Mouse (Mus musculus) liver, embryonic 14.5 days (tissue): ENCODE data around the gene Mapk14. TPM values are rescaled to one million over a fixed set of nuclear protein-coding genes. Genes with fewer than 3 reads are reported as not detected.

Experiments used
- ATAC-seq: fragments of 200-750 bp; cut with Nextera tagmentation; 2 replicates; pipeline ENCODE4 v1.8.0; 2017; ENCODE audit warnings: moderate number of reproducible peaks, mild to moderate bottlenecking, moderate library complexity; ENCODE audit not compliant: insufficient read depth
- DNase-seq, 3 experiments: peaks; one replicate each; pipeline ENCODE4 v3.0.0-alpha.2; 2012 to 2013; ENCODE audit warnings: low read depth in 3 of 3, low spot score in 3 of 3
- H3K27ac ChIP-seq: fragments of 300-500 bp; sonication (generic); 2 replicates; pipeline ENCODE4 v1.5.1; 2014; ENCODE audit warnings: moderate library complexity, mild to moderate bottlenecking, control low read depth, inconsistent platforms
- H3K27me3 ChIP-seq: fragments of 300-500 bp; sonication (generic); 2 replicates; pipeline ENCODE4 v1.6.1; 2014; ENCODE audit warnings: mild to moderate bottlenecking, low read length, moderate library complexity; ENCODE audit not compliant: control insufficient read depth, insufficient read depth
- H3K36me3 ChIP-seq: fragments of 300-500 bp; sonication (generic); replicated peaks from 2 replicates; pipeline ENCODE4 v1.6.1; 2014; ENCODE audit warnings: low read depth; ENCODE audit not compliant: control insufficient read depth, insufficient read depth
- H3K4me1 ChIP-seq, 2 experiments: fragments of 200-500 bp in 1 of 2; fragments of 300-500 bp in 1 of 2; sonication (generic) in 1 of 2; replicated peaks; 2 replicates each; pipeline ENCODE4 v1.6.1; 2012 to 2014; ENCODE audit warnings: antibody characterized with exemption in 1 of 2, inconsistent platforms in 1 of 2, low read length in 1 of 2; ENCODE audit not compliant: control insufficient read depth in 2 of 2, insufficient read depth in 2 of 2
- H3K4me2 ChIP-seq: fragments of 300-500 bp; sonication (generic); 2 replicates; pipeline ENCODE4 v1.6.1; 2014; ENCODE audit warnings: low read depth, mild to moderate bottlenecking, control low read depth, moderate library complexity
- H3K4me3 ChIP-seq, 2 experiments: fragments of 200-500 bp in 1 of 2; fragments of 300-500 bp in 1 of 2; sonication (generic) in 1 of 2; 2 replicates each; pipeline ENCODE4 v1.5.1; 2012 to 2014; ENCODE audit warnings: low read depth in 2 of 2, low read length in 2 of 2, mild to moderate bottlenecking in 2 of 2, control low read depth in 1 of 2, inconsistent platforms in 1 of 2, moderate library complexity in 1 of 2; ENCODE audit not compliant: insufficient read depth in 1 of 2
- H3K9ac ChIP-seq: fragments of 300-500 bp; sonication (generic); replicated peaks from 2 replicates; pipeline ENCODE4 v1.6.1; 2014; ENCODE audit warnings: mild to moderate bottlenecking, control low read depth, moderate library complexity
- H3K9me3 ChIP-seq: fragments of 300-500 bp; sonication (generic); 2 replicates; pipeline ENCODE4 v1.6.1; 2016; ENCODE audit warnings: low read length, mixed read lengths; ENCODE audit not compliant: control insufficient read depth
- CTCF ChIP-seq: IDR thresholded peaks from 2 replicates; pipeline ENCODE4 v1.5.1; 2016; ENCODE audit warnings: antibody characterized with exemption, low read depth, control low read depth
- EP300 ChIP-seq: IDR thresholded peaks from 2 replicates; pipeline ENCODE4 v1.6.1; 2016; ENCODE audit warnings: antibody characterized with exemption, low read depth
- WGBS: fragments of 180-500 bp; shearing (Covaris S2); extraction: QIAGEN DNeasy Blood & Tissue Kit; methylation state at CpG from one replicate; pipeline ENCODE4 v1.1.7; 2014; ENCODE audit not compliant: insufficient replicate concordance; 5-methylcytosine and 5-hydroxymethylcytosine counted together
- polyA plus RNA-seq, 2 experiments: library from polyadenylated mRNA; depleted of rRNA in 1 of 2; stranded (reverse) in 1 of 2; unstranded in 1 of 2; fragments of >200 nt; fragmentation: Nextera tagmentation in 1 of 2; extraction: Ambion mirVana in 1 of 2; gene quantifications; 2 replicates each; pipeline versions ENCODE4 v1.2.1 to v1.2.3; 2012 to 2014

Mapk14 gene
- polyA plus RNA-seq, 2 experiments: 33.2 to 37.8 TPM

DNA sequence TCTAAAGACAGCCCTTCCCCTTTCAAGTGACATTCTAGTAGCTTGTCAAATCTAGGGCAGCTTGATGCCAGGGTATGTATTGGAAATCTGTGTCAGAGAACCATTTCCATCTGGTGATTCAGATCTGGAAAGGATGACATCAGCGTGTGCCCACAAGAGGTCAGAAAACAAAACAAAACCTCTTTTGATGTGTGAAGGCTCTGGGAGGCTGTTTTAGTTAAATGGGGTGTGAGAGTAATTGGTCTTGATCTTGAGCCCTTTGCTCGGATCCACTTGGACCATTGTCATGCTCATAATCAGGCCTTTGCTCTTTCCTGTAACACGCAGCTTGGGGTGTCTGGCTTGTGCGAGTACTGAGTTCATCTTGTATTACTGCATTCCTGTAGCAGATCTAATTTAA lies 7.1 kb downstream of the Mapk14 start:
- Histone ChIP-seq H3K4me1 (peaks cover 39 to 56% of the 10 kb centered on the region in 2 experiments), H3K4me2 (peak overlapping the region; percentile 2; the same call in 1 of the 2 replicates), H3K4me3 (no peak overlapping the region), H3K27ac (no peak overlapping the region), H3K36me3 (0 out of 2 replicates have a peak, but pooled peaks cover 6% of the 10 kb centered on the region), H3K27me3 (no peaks in the 10 kb centered on the region), H3K9ac (no peak overlapping the region; the same call in 1 of the 2 replicates), H3K9me3 (no peaks in the 10 kb centered on the region)
- TF ChIP-seq CTCF: no peak
- no peak for TF ChIP-seq EP300
- ATAC-seq (no peak), DNase-seq (no peak)
- 59% methylated on average over 4 of the region's 4 CpGs for WGBS

DNA sequence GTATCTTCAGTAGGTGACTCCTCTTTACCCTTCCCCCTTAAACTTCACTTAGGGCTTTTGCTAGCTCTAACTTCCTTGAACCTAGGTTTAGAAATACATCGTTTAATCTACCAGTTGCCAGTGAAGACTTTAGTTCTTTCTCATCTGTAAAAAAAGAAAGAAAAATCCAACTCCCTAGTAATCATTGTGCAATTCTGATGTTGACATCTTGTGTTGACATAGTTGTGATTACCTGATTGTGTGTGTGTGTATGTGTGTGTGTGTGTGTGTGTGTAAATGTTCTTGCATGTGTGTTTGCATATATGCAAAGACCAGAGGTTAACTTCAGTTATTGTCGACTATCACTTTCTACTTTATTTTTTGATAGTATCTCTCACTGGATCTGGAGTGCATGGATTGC lies 7.5 kb downstream of the Mapk14 start:
- 0 out of 2 replicates have a peak, but pooled peaks cover 4% of the 10 kb centered on the region for H3K36me3 ChIP-seq
- TF ChIP-seq EP300: no peak
- no peak for TF ChIP-seq CTCF
- peaks cover 35 to 52% of the 10 kb centered on the region in 2 experiments for H3K4me1 ChIP-seq
- ATAC-seq (no peak), DNase-seq (no peak)
- H3K9ac ChIP-seq: no peak overlapping the region
- no peaks in the 10 kb centered on the region for H3K9me3 ChIP-seq
- no peak overlapping the region for H3K27ac ChIP-seq
- H3K4me2 ChIP-seq: no peak overlapping the region; the same call in 1 of the 2 replicates
- WGBS: 48% methylated on average over 2 of the region's 2 CpGs
- no peaks in the 10 kb centered on the region for H3K27me3 ChIP-seq
- no peak overlapping the region for H3K4me3 ChIP-seq

DNA sequence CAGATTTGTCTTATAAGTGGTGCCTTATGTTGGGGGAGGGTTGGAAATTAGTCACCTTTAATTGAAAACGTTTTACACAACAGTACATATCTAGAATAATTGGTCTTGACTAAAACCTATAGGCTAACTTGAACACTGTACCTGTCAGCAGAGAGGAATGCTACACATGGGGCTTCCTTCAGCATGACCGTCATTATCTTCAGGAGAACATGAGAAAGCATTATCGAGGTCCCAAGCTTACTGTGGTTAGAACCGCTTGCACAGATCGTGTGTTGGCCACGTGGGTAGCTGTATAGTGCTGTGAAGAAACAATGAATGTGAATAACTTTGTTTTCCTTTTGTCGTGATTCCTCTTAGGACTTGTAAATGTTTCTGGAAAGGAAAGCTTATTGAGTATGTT lies 8.7 kb downstream of the Mapk14 start:
- Histone ChIP-seq H3K9ac (no peak overlapping the region), H3K36me3 (no peaks in the 10 kb centered on the region; the same call in 1 of the 2 replicates), H3K27me3 (no peaks in the 10 kb centered on the region), H3K4me2 (no peak overlapping the region), H3K4me3 (no peak overlapping the region), H3K4me1 (peaks cover 30 to 47% of the 10 kb centered on the region in 2 experiments), H3K9me3 (no peaks in the 10 kb centered on the region), H3K27ac (no peak overlapping the region)
- TF ChIP-seq CTCF: no peak
- no peak for TF ChIP-seq EP300
- no peak for DNase-seq
- 20% methylated on average over 7 of the region's 7 CpGs for WGBS
- peak; percentile 64 for ATAC-seq

DNA sequence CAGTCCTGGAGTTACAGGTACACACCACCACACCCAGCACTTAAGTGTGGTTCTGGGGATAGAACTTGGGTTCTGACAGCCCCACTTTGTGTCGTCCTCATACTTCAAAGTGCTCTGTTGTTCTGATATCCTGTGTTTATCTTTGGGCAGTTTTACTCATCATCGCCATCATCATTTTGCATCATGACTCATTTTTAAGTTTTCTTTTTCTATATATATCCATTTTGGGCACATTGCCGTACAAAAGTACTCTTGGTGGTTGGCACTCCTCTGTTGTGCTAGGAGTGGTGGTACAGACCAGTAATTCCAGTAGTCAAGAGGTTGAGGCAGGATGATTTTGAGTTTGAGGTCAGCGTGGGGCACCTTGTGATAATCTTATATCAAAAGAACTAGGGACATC lies 10.0 kb downstream of the Mapk14 start:
- ATAC-seq: no peak
- H3K4me1 ChIP-seq: peaks cover 24 to 38% of the 10 kb centered on the region in 2 experiments
- no peaks in the 10 kb centered on the region for H3K27me3 ChIP-seq
- no peak overlapping the region for H3K27ac ChIP-seq
- no peak overlapping the region for H3K4me2 ChIP-seq
- peaks cover 6% of the 10 kb centered on the region for H3K36me3 ChIP-seq
- H3K9me3 ChIP-seq: no peaks in the 10 kb centered on the region
- TF ChIP-seq CTCF: no peak
- TF ChIP-seq EP300: no peak
- no peak overlapping the region for H3K9ac ChIP-seq
- no peak overlapping the region for H3K4me3 ChIP-seq
- no peak for DNase-seq
- WGBS: 79% methylated on average over 4 of the region's 4 CpGs

DNA sequence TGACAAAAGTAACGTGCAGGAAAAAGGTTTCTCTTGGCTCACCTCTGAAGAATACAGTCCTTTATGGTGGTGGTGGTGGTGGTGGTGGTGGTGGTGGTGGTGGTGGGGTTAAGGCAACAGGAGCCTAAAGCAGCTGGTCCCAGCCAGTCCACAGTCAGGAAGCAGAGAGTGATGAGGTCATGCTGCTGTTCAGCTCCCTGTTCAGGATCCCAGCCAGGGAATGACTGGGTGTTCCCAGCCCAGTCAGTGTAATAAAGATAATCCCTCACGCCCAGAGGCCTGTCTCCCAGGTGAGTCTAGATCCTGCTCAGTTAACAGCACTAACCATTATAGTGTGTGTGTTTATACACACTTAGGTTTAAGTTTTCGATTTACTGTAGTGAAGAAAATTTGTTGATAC lies 10.6 kb downstream of the Mapk14 start:
- DNase-seq: no peak

More for the DNA sequence above, 10.6 kb downstream of the Mapk14 start:
- Histone ChIP-seq H3K36me3 (peaks cover 6% of the 10 kb centered on the region), H3K4me2 (no peak overlapping the region), H3K9ac (no peak overlapping the region), H3K27me3 (no peaks in the 10 kb centered on the region), H3K4me1 (peaks cover 19 to 33% of the 10 kb centered on the region in 2 experiments), H3K9me3 (no peaks in the 10 kb centered on the region), H3K27ac (no peak overlapping the region), H3K4me3 (no peak overlapping the region)
- ATAC-seq: no peak
- 70% methylated on average over 3 of the region's 3 CpGs for WGBS
- TF ChIP-seq EP300: no peak
- no peak for TF ChIP-seq CTCF
